Mouse (Mus musculus) heart, postnatal 36 days (tissue): Measurements from ENCODE around the gene Ruvbl2. TPM values are rescaled to one million over a fixed set of nuclear protein-coding genes. Genes with fewer than 3 reads are reported as not detected.
"Not testable (repeated sequence)": the region's sequence is repeated elsewhere in the genome, so short reads cannot be mapped to it uniquely, and the experiment has no call there.

Experiments
- DNase-seq, 2 experiments: peaks; one replicate each; pipeline ENCODE4 v3.0.0; 2021 to 2022
- intact Hi-C: fragments of 180-260 bp; cut with DNase I; formaldehyde crosslinking; loops from one replicate; pipeline ENCODE4 v1.15.1; 2025
- total RNA-seq, 2 experiments: library from RNA; stranded (reverse); gene quantifications; 2 replicates each; pipeline ENCODE4 v1.2.3; 2021

Ruvbl2 gene
- total RNA-seq = 10 to 100 TPM; 22.5 to 23.7 TPM

- no peak for DNase-seq
- intact Hi-C loops = no loop called here
Observed at GRCm38 (mm10) chr7:45437521-45438276, at the start of gene Ruvbl2. TSS of gene Ruvbl2 (minus strand) at chr7:45438096.

DNA sequence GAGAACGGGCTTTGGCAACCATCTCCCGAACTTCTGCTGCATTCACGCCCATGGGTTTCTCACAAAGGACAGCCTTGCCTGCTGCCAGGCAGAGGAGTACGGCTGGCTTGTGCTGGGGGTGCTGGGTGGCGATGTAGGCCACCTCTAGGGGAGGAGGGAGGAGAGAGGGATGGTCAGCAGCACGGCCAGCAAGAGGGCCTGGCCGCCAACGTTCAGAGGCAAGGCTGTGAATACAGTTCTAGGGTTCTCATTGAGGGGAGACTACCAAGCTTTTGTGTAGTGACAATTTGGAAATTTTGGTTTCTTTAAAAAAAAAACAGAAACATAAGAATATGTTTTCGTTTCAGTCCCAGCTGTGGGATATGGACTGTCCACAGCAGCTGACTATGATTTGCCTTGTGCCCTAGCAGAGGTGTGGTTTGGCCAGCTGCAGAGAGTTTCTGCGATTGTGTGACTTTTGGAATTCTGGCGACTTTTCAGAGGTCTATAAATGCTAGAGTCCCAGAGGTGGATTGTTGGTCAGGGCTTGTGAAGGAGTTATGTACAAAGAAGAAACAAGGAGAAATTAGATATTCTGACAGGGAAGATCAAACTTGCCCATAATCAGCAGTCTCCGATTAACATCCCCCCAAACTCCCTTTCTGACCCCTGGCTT lies 49.0 kb upstream of the Ruvbl2 start, which contains the start of gene Gm45808:
Gm45808 (minus strand) TSS at position 51 of the 655 bp plus-strand sequence.
- DNase-seq = no peak
- intact Hi-C loops = no loop called here

GRCm38 (mm10) chr7:45486158-45486557 lies 48.3 kb upstream of the Ruvbl2 start:
- no peak for DNase-seq
- intact Hi-C loops = no loop called here

DNA sequence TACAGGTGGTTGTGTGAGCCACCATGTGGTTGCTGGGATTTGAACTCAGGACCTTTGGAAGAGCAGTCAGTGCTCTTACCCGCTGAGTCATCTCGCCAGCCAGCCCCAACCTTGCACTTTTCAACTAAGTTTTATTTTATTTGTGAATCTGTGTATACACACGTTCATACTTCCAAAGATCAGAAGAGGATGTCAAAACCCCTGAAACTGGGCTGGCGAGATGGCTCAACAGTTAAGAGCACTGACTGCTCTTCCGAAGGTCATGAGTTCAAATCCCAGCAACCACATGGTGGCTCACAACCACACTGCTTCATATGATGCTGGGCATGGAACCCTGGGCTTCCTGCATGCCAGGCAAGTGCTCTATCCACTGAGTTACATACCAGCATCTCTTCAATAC lies 47.1 kb upstream of the Ruvbl2 start:
- intact Hi-C loops, DNase-seq: not testable (repeated sequence)

DNA sequence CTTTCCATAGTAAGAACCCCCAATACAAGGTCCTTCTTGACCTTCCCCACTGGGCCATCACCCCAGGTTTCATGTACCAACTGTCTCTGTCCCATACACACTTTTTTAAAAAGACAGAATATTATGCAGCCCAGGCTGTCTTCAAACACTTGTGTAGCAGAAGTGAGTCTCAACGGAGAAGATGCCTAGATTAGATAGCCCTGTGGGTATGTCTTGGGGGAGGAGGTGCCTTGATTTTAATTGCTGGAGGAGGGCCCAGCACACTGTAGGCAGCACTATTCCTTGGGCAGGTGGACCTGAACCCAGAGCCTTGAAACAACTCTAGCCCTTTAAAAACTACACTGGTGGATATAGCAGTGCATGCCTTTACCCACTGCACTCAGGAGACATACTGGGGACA lies 44.3 kb upstream of the Ruvbl2 start:
- DNase-seq = no peak
- intact Hi-C loops = no loop called here

DNA sequence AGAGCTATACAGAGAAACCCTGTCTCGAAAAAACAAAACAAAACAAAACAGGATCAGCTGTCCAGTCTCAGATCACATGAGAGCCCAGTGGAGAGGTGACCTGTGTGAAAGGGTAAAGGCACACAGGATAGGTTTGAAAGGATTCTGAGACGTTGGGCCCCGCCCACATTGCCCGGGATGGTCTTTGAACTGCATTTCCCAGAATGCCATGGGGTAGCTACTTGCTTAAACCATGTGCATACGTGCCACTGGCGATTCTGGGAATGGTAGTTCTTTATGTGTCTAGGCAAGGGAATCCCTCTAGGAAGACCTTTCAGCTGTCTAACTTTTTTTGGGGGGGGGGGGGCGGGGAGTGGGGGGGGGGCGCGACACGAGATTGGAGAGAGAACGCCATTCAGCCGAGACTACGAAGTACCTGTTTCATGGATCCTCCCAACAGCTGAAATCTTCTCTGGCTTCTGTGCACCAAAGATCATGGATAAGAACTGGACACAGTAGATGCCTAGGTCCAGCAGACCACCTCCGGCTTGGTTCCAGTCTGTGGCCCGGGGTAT lies 43.6 kb upstream of the Ruvbl2 start, which contains the start of gene Tulp2:
Tulp2 (plus strand) TSS at position 504 of the 554 bp plus-strand sequence.
- intact Hi-C loops = no loop called here
- peak in 1 of 2 experiments; percentile 55 for DNase-seq

GRCm38 (mm10) chr7:45480310-45480709 lies 42.4 kb upstream of the Ruvbl2 start:
- DNase-seq, intact Hi-C loops: not testable (repeated sequence)

- intact Hi-C loops = no loop called here
- no peak for DNase-seq
Observed at GRCm38 (mm10) chr7:45478774-45479173, 40.9 kb upstream of the Ruvbl2 start.

DNA sequence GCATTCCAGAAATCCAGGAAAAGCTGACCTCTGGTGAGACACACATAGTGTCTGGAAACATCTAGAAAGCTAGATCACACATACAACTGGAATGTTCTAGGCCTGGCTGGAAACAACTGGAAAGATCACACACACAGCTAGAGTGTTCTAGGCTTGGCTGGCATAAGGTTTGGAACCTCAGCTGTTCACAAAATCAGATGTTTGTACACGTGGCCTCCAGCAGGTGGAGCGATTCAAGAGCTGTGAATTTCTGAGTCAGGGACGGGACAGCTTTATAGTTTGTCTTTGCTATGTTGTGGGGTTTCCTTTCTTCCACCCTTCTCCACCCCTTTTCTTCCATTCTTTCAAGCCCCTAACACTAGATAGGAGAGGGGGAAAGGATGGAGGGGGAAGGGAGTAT lies 39.1 kb upstream of the Ruvbl2 start:
- DNase-seq = peak; percentile 57 to 60
- intact Hi-C loops = loop anchor here (1.0 to 2.0 kb wide), 2 partner anchors 50 to 84 kb away; partner anchors contain the start of genes Plekha4 and Ppp1r15a

DNA sequence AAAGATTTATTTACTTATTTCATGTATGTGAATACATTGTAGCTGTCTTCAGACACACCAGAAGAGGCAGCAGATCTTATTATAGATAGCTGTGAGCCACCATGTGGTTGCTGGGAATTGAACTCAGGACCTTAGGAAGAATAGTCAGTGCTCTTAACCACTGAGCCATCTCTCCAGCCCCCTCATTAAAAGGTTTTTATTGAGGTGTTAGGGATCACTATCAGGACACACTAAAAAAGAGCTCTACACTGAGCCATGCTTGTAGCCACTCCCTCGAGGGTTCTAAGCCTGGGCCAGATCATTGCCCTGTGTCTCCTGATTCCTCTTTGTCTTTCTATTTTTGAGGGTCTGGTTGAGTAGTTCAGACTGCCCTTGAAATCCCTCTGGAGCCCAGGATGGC lies 38.6 kb upstream of the Ruvbl2 start:
- intact Hi-C loops = loop anchor here (2.0 kb wide), 1 partner anchor 50 kb away; the partner anchor contains the start of genes Plekha4 and Ppp1r15a
- no peak for DNase-seq

DNA sequence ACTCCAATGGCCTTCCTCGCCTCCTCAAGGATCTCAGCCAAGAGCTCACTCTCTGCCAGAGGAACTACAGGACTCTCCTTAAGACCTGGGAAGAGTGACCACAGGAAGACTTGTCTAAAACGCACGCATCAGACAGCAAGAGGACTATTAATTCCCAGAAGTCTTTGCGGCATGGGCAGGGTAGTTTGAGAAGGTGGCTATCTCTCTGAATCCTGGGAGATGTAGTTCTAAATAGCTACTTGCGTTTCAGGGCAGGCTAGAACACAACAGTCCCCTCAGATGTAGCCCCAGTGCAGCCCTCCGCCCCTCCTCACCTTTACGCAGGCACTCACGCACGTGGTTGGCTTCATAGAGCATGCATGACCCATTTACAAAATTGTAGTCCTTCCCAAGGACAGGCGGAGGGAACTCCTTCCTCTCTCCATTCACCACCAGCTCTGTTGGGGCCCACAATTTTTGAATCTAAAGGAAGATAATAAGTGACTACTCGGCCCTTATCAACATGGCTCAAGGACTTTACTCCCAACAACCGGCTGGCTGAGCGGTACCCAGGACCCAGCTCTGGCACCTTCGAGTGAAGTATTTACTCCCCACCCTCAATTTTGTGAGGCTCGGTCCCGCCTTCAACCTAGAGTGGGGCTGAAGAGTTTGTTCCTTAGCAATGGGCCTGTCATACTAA lies 37.5 kb upstream of the Ruvbl2 start:
- DNase-seq = no peak
- intact Hi-C loops = no loop called here

- intact Hi-C loops = loop anchor here (2.0 kb wide), 1 partner anchor 58 kb away; no protein-coding TSS in a partner anchor
- peak; percentile 72 to 87 for DNase-seq
Observed at GRCm38 (mm10) chr7:45470869-45471268, 33.0 kb upstream of the Ruvbl2 start.

DNA sequence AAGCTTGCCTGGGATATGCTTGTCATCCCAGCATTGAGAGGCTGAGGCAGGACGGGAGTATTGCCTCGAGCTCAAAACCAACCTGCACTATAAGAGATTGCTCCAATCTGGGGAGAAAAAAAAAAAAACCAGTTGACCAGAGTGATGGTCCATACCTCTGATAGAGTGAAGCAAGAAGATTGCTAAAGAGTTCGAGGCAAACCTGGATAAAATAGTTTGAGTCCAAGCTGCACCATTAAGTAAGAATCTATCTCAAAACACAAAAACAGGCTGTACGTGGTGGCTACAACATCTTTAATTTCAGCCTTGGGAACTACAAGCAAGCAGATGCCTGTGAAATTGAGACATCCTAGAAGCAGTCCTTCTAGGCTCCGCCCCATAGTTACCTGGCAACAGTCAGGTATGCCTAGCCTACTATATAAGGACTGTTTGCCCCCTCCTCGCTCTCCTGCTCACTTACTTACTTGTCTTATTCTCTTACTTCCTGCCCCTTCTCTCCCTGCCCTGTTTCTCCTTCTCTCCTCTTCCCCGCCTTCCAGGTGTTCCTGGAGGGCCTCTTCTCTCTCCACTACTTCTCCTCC lies 29.3 kb upstream of the Ruvbl2 start:
- intact Hi-C loops = no loop called here
- DNase-seq = no peak

DNA sequence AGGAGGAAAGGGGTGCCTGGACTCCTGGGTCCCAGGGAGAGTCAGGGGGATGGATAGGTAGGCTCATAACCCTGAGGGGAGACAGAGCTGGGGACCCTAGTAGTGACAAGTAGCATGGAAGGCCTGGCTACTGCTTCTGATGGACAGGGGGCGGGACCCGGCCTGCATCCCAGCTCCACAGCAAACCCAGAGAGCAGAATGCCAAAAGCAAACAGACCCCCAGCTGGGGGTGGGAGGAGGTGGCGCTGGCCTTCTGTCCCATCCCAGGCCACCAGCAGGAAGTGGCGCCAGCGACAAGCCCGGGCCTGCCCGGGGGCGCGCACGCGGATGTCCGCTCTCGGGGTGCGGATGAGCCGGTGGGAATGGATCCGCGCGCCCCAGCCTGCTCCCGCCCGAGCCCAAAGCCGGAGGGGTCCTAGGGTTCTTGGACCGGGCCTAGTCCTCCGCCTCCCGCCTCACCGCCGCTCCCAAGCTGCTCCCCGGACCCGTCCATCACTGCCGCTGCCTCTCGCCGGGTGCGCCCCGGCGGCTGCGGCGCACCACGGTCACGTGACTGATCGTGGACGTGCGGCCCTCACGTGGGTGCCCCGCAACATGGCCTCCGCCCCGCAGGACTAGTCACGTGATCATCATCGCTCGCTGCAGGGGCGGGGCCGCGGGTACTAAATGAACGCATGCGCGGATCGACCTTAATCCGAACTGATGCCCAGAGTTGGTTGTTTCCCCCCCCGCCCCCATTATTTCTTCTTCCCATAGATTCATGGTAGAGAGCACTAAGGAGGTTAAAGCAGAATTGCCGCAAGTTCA lies 28.6 kb upstream of the Ruvbl2 start, which contains the start of gene Bax:
Bax (minus strand) TSS at position 616 of the 807 bp plus-strand sequence.
- peak; percentile 93 to 94 for DNase-seq
- intact Hi-C loops = no loop called here

GRCm38 (mm10) chr7:45465549-45465948 lies 27.7 kb upstream of the Ruvbl2 start:
- no peak for DNase-seq
- intact Hi-C loops = no loop called here

- intact Hi-C loops = no loop called here
- DNase-seq = no peak
Observed at GRCm38 (mm10) chr7:45465112-45465511, 27.2 kb upstream of the Ruvbl2 start.

- no peak for DNase-seq
- intact Hi-C loops = no loop called here
Observed at GRCm38 (mm10) chr7:45463987-45464778, 26.3 kb upstream of the Ruvbl2 start.

DNA sequence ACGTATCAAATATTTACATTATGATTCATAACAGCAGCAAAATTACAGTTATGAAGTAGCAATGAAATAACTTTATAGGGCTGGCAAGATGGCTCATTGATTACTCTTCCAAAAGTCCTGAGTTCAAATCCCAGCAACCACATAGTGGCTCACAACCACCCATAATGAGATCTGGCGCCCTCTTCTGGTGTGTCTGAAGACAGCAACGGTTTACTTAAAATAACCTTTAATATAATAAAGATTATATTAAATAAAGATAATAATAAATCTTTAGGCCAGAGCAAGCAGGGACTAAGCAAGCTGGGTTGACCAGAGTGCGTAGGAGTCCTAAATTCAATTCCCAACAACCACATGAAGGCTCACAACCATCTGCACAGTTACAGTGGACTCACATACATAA lies 25.0 kb upstream of the Ruvbl2 start:
- intact Hi-C loops, DNase-seq: not testable (repeated sequence)

GRCm38 (mm10) chr7:45462325-45462724 lies 24.4 kb upstream of the Ruvbl2 start:
- intact Hi-C loops = no loop called here
- no peak for DNase-seq
